Mouse (Mus musculus) granulocyte monocyte progenitor cell, adult 5-6 weeks (primary cell): ENCODE measurements around the gene Stmnd1. TPM values are rescaled to one million over a fixed set of nuclear protein-coding genes. Genes with fewer than 3 reads are reported as not detected.
"Not testable (repeated sequence)": the region's sequence is repeated elsewhere in the genome, so short reads cannot be mapped to it uniquely, and the experiment has no call there.

Source experiments
- ATAC-seq: replicated peaks from 2 replicates; pipeline ENCODE4 v1.8.0; 2016; ENCODE audit warnings: mild to moderate bottlenecking, moderate TSS enrichment, inconsistent platforms; ENCODE audit not compliant: poor library complexity, severe bottlenecking
- total RNA-seq, 2 experiments: library from RNA; stranded (forward) in 1 of 2; stranded (reverse) in 1 of 2; fragments of 200-712, 200-1000 nt in 1 of 2; fragments of >200 nt in 1 of 2; fragmentation: Nextera tagmentation in 1 of 2; gene quantifications; 2 replicates each; pipeline ENCODE4 v1.2.3; 2014 to 2017

The Stmnd1 gene
- total RNA-seq, 2 experiments from 2014 or later = not detected

GRCm38 (mm10) chr13:46287801-46288200, 14.3 kb downstream of the Stmnd1 start:
- no peak for ATAC-seq

- no peak for ATAC-seq
Measured at GRCm38 (mm10) chr13:46288372-46288771, 14.9 kb downstream of the Stmnd1 start.

- ATAC-seq = no peak
Measured at GRCm38 (mm10) chr13:46290537-46290936, 17.0 kb downstream of the Stmnd1 start.

GRCm38 (mm10) chr13:46294365-46294764, 20.8 kb downstream of the Stmnd1 start:
- no peak for ATAC-seq

- ATAC-seq = no peak
Measured at GRCm38 (mm10) chr13:46297701-46298100, 24.2 kb downstream of the Stmnd1 start.

- no peak; the same call in 1 of the 2 replicates for ATAC-seq
Measured at GRCm38 (mm10) chr13:46310790-46311189, 37.3 kb downstream of the Stmnd1 start.

GRCm38 (mm10) chr13:46313176-46313575, 39.7 kb downstream of the Stmnd1 start:
- ATAC-seq = no peak

- ATAC-seq = no peak
Measured at GRCm38 (mm10) chr13:46315165-46315564, 41.6 kb downstream of the Stmnd1 start.

- 0 out of 2 replicates have a peak, but pooled peaks have one; percentile 27 for ATAC-seq
Measured at GRCm38 (mm10) chr13:46326351-46326985, 52.9 kb downstream of the Stmnd1 start.

- ATAC-seq = no peak
Measured at GRCm38 (mm10) chr13:46335020-46335419, 61.5 kb downstream of the Stmnd1 start.

GRCm38 (mm10) chr13:46336281-46336680, 62.8 kb downstream of the Stmnd1 start:
- not testable (repeated sequence) for ATAC-seq

- ATAC-seq = peak; percentile 17; the same call in 1 of the 2 replicates
Measured at GRCm38 (mm10) chr13:46337791-46338190, 64.3 kb downstream of the Stmnd1 start.

GRCm38 (mm10) chr13:46339954-46340353, 66.4 kb downstream of the Stmnd1 start:
- ATAC-seq = peak; percentile 99

- ATAC-seq = no peak
Measured at GRCm38 (mm10) chr13:46340583-46340982, 67.1 kb downstream of the Stmnd1 start.

- no peak for ATAC-seq
Measured at GRCm38 (mm10) chr13:46341419-46341818, 67.9 kb downstream of the Stmnd1 start.

GRCm38 (mm10) chr13:46343226-46343625, 69.7 kb downstream of the Stmnd1 start:
- ATAC-seq = no peak

GRCm38 (mm10) chr13:46346830-46347512, 73.5 kb downstream of the Stmnd1 start:
- ATAC-seq = no peak

- no peak for ATAC-seq
Measured at GRCm38 (mm10) chr13:46349664-46350063, 76.1 kb downstream of the Stmnd1 start.
